Comparison of ENCODE assay signal across 10 mouse cellular contexts in genomic region chr1:74775816-74776215, GRCm38 (mm10). TPM values are rescaled to one million over a fixed set of nuclear protein-coding genes. Genes with fewer than 3 reads are reported as not detected.
DNase-seq lines count a peak whose midpoint lies in the region; ATAC-seq and TF ChIP-seq lines count a peak whose summit lies in the region.
"Had no signal": no experiment of that assay in that cellular context is flagged by ENCODE, and none has a peak within 500 bp of the region (broad histone marks: within the 10 kb centered on the region; RNA-seq: fewer than 3 reads in every experiment).

No protein-coding gene starts in this region.

- no peak; the same call in 1 of the 2 replicates for ATAC-seq in intestine, postnatal 0 days
- no peak for ATAC-seq in intestine, embryonic 16.5 days
- peak; percentile 48 for ATAC-seq in monocyte, adult 5-6 weeks (replicated peaks; ENCODE audit: insufficient number of reproducible peaks, low FRiP score, low TSS enrichment, poor library complexity, severe bottlenecking)
- ATAC-seq in midbrain, embryonic 16.5 days: no peak

- peak; percentile 18 for DNase-seq in right cerebral cortex, postnatal 4 days
- DNase-seq in right cerebral cortex, postnatal 36 days (ENCODE audit: low spot score in 2 of 2): no peak
- DNase-seq in ZHBTc4 (ENCODE audit: low read depth, low spot score): peak; percentile 68
- DNase-seq in right cerebral cortex, adult 18-20 months: no peak
- DNase-seq: right cerebral cortex, postnatal 14 days had no signal

- no peaks in the 10 kb centered on the region; the same call in 1 of the 2 replicates for H3K4me1 ChIP-seq in intestine, postnatal 0 days (replicated peaks; ENCODE audit: control insufficient read depth, insufficient read depth, low read length)
- H3K4me1 ChIP-seq in intestine, embryonic 16.5 days (ENCODE audit: control insufficient read depth, insufficient read depth, low read length): peaks cover 19% of the 10 kb centered on the region; the same call in 1 of the 2 replicates
- peaks cover 23% of the 10 kb centered on the region for H3K4me1 ChIP-seq in midbrain, embryonic 16.5 days (ENCODE audit: control insufficient read depth, insufficient read depth, low read length)

- peak; percentile 60 for TF ChIP-seq CTCF in intestine, postnatal 0 days (IDR thresholded peaks at IDR 0.05; ENCODE audit: low read depth)

- no peak overlapping the region for H3K27ac ChIP-seq in intestine, postnatal 0 days (ENCODE audit: low read depth, low read length)
- no peak overlapping the region for H3K27ac ChIP-seq in intestine, embryonic 16.5 days (ENCODE audit: low read length)
- H3K27ac ChIP-seq in midbrain, embryonic 16.5 days (ENCODE audit: low read length): no peak overlapping the region

- H3K27me3 ChIP-seq in intestine, postnatal 0 days (replicated peaks; ENCODE audit: control insufficient read depth, insufficient read depth, low read length): peaks cover 58% of the 10 kb centered on the region
- H3K27me3 ChIP-seq in intestine, embryonic 16.5 days (replicated peaks; ENCODE audit: control insufficient read depth, insufficient read depth, low read length): peaks cover 46% of the 10 kb centered on the region
- peaks cover 56% of the 10 kb centered on the region for H3K27me3 ChIP-seq in midbrain, embryonic 16.5 days (ENCODE audit: control insufficient read depth, insufficient read depth, low read depth, low read length)

- no peaks in the 10 kb centered on the region for H3K9me3 ChIP-seq in intestine, postnatal 0 days (ENCODE audit: control insufficient read depth)
- no peaks in the 10 kb centered on the region for H3K9me3 ChIP-seq in intestine, embryonic 16.5 days (ENCODE audit: control insufficient read depth, low read length)
- H3K9me3 ChIP-seq in midbrain, embryonic 16.5 days (replicated peaks; ENCODE audit: control insufficient read depth, low read length, poor library complexity, severe bottlenecking): no peaks in the 10 kb centered on the region

- H3K36me3 ChIP-seq in intestine, postnatal 0 days (ENCODE audit: control insufficient read depth, insufficient read depth): no peaks in the 10 kb centered on the region
- H3K36me3 ChIP-seq in intestine, embryonic 16.5 days (ENCODE audit: control insufficient read depth, insufficient read depth, low read length): no peaks in the 10 kb centered on the region
- no peaks in the 10 kb centered on the region for H3K36me3 ChIP-seq in midbrain, embryonic 16.5 days (ENCODE audit: control insufficient read depth, insufficient read depth, low read length)

- no peak overlapping the region for H3K4me2 ChIP-seq in intestine, postnatal 0 days (replicated peaks; ENCODE audit: low read depth)
- H3K4me2 ChIP-seq in intestine, embryonic 16.5 days (ENCODE audit: low read depth, low read length): no peak overlapping the region
- H3K4me2 ChIP-seq in midbrain, embryonic 16.5 days (ENCODE audit: low read length): no peak overlapping the region

- WGBS in intestine, postnatal 0 days: 20% methylated on average over 5 of the region's 5 CpGs
- 19% methylated on average over 5 of the region's 5 CpGs for WGBS in intestine, embryonic 16.5 days
- WGBS in midbrain, embryonic 16.5 days: 2% methylated on average over 5 of the region's 5 CpGs

- H3K9ac ChIP-seq in intestine, postnatal 0 days (ENCODE audit: low read depth, low read length): no peak overlapping the region
- H3K9ac ChIP-seq in intestine, embryonic 16.5 days (ENCODE audit: low read depth, low read length): no peak overlapping the region
- H3K9ac ChIP-seq in midbrain, embryonic 16.5 days (ENCODE audit: low read depth, low read length): no peak overlapping the region

- H3K4me3 ChIP-seq in intestine, postnatal 0 days (ENCODE audit: low read depth, low read length): no peak overlapping the region
- no peak overlapping the region for H3K4me3 ChIP-seq in intestine, embryonic 16.5 days (ENCODE audit: low read length)
- H3K4me3 ChIP-seq in midbrain, embryonic 16.5 days (ENCODE audit: low read depth, low read length): no peak overlapping the region

RNA-seq across cellular contexts. Expression of gene Wnt6, which starts 4.1 kb away (rescaled TPM):
- polyA plus RNA-seq in intestine, postnatal 0 days (2015; fragmentation: Nextera tagmentation; extraction: Ambion mirVana): 0.33 and 0.66 TPM in 2 replicates
- polyA plus RNA-seq in intestine, embryonic 16.5 days (2015; fragmentation: Nextera tagmentation; extraction: Ambion mirVana): 0.22 and 0.49 TPM in 2 replicates
- total RNA-seq in monocyte, adult 5-6 weeks (2017): 0.87 to 2.2 TPM (median 0.96 TPM) in 3 replicates
- 3.6 and 4.2 TPM in 2 replicates for polyA plus RNA-seq in midbrain, embryonic 16.5 days (2015; fragmentation: Nextera tagmentation; extraction: Ambion mirVana)

RNA-seq across cellular contexts. Expression of gene Wnt10a, which starts 15.5 kb away (rescaled TPM):
- polyA plus RNA-seq in intestine, postnatal 0 days (2015; fragmentation: Nextera tagmentation; extraction: Ambion mirVana): not detected in 2 replicates
- polyA plus RNA-seq in intestine, embryonic 16.5 days (2015; fragmentation: Nextera tagmentation; extraction: Ambion mirVana): 0.05 and 0.09 TPM in 2 replicates
- total RNA-seq in monocyte, adult 5-6 weeks (2017): not detected in 3 replicates
- polyA plus RNA-seq in midbrain, embryonic 16.5 days (2015; fragmentation: Nextera tagmentation; extraction: Ambion mirVana): 0.10 and 0.47 TPM in 2 replicates
- total RNA-seq: megakaryocyte, adult 5-6 weeks had no signal

RNA-seq across cellular contexts. Expression of gene Prkag3, which starts 26.8 kb away (rescaled TPM):
- polyA plus RNA-seq in intestine, postnatal 0 days (2015; fragmentation: Nextera tagmentation; extraction: Ambion mirVana): 0.08 and 0.09 TPM in 2 replicates
- polyA plus RNA-seq in intestine, embryonic 16.5 days (2015; fragmentation: Nextera tagmentation; extraction: Ambion mirVana): 0.15 and 0.17 TPM in 2 replicates
- not detected in 3 replicates for total RNA-seq in monocyte, adult 5-6 weeks (2017)
- polyA plus RNA-seq in midbrain, embryonic 16.5 days (2015; fragmentation: Nextera tagmentation; extraction: Ambion mirVana): not detected in 2 replicates
- total RNA-seq: megakaryocyte, adult 5-6 weeks had no signal

Comparison
In these comparisons a context has a peak if more than half of its experiments do, and no peak if none do; other contexts are left out.
1. DNase-seq: peak in right cerebral cortex, postnatal 4 days (single experiment) and ZHBTc4 (single experiment); none in right cerebral cortex, postnatal 36 days (0 of 2) and right cerebral cortex, adult 18-20 months (single experiment).